8 mouse cellular contexts compared by ENCODE assay signal in genomic region chr3:9607686-9608085, GRCm38 (mm10). TPM values are rescaled to one million over a fixed set of nuclear protein-coding genes. Genes with fewer than 3 reads are reported as not detected.
A peak's percentile ranks its signal among the peaks of the same experiment; 100 is the strongest.
DNase-seq lines count a peak whose midpoint lies in the region; ATAC-seq lines count a peak whose summit lies in the region.

No protein-coding gene starts in this region.

- H3K4me1 ChIP-seq in lung, embryonic 15.5 days = peaks cover 35% of the 10 kb centered on the region
- H3K4me1 ChIP-seq in forebrain, embryonic 14.5 days (ENCODE audit: control insufficient read depth, insufficient read depth, low read length) = peaks cover 7% of the 10 kb centered on the region
- peaks cover 53% of the 10 kb centered on the region for H3K4me1 ChIP-seq in liver, embryonic 12.5 days
- peaks cover 28% of the 10 kb centered on the region; the same call in 1 of the 2 replicates for H3K4me1 ChIP-seq in stomach, embryonic 14.5 days (ENCODE audit: control insufficient read depth, insufficient read depth, low read length)

- DNase-seq in lung, adult 18-20 months = no peak
- peak; percentile 39 for DNase-seq in forebrain, embryonic 14.5 days (ENCODE audit: low spot score)
- no peak for DNase-seq in B cell, adult 2 months
- no peak for DNase-seq in adrenal gland, postnatal 10 days

- H3K4me3 ChIP-seq in lung, embryonic 15.5 days = peak overlapping the region; percentile 89; the same call in 1 of the 2 replicates
- H3K4me3 ChIP-seq in forebrain, embryonic 14.5 days (ENCODE audit: low read depth, low read length) = peak overlapping the region; percentile 86
- peak overlapping the region; percentile 77; the same call in 1 of the 2 replicates for H3K4me3 ChIP-seq in liver, embryonic 12.5 days
- H3K4me3 ChIP-seq in stomach, embryonic 14.5 days (ENCODE audit: low read depth, low read length) = peak overlapping the region; percentile 88; the same call in 1 of the 2 replicates

- no peak overlapping the region for H3K27ac ChIP-seq in lung, embryonic 15.5 days
- no peak overlapping the region for H3K27ac ChIP-seq in forebrain, embryonic 14.5 days (ENCODE audit: low read depth, low read length)
- H3K27ac ChIP-seq in liver, embryonic 12.5 days = no peak overlapping the region
- H3K27ac ChIP-seq in stomach, embryonic 14.5 days (ENCODE audit: low read length) = no peak overlapping the region

- peak overlapping the region; percentile 81 for H3K4me2 ChIP-seq in lung, embryonic 15.5 days
- H3K4me2 ChIP-seq in forebrain, embryonic 14.5 days (ENCODE audit: low read length) = peak overlapping the region; percentile 88
- peak overlapping the region; percentile 96 for H3K4me2 ChIP-seq in liver, embryonic 12.5 days
- peak overlapping the region; percentile 64 for H3K4me2 ChIP-seq in stomach, embryonic 14.5 days (replicated peaks; ENCODE audit: low read depth, low read length)

- H3K9ac ChIP-seq in lung, embryonic 15.5 days = no peak overlapping the region
- peak overlapping the region; percentile 45; the same call in 1 of the 2 replicates for H3K9ac ChIP-seq in forebrain, embryonic 14.5 days (ENCODE audit: low read length)
- H3K9ac ChIP-seq in liver, embryonic 12.5 days = no peak overlapping the region
- no peak overlapping the region for H3K9ac ChIP-seq in stomach, embryonic 14.5 days (replicated peaks; ENCODE audit: low read depth, low read length)

- no peaks in the 10 kb centered on the region for H3K27me3 ChIP-seq in lung, embryonic 15.5 days
- H3K27me3 ChIP-seq in forebrain, embryonic 14.5 days (replicated peaks; ENCODE audit: control insufficient read depth, insufficient read depth, low read length) = 0 out of 2 replicates have a peak, but pooled peaks cover 3% of the 10 kb centered on the region
- peaks cover 28% of the 10 kb centered on the region for H3K27me3 ChIP-seq in liver, embryonic 12.5 days (replicated peaks)
- no peaks in the 10 kb centered on the region for H3K27me3 ChIP-seq in stomach, embryonic 14.5 days (ENCODE audit: control insufficient read depth, insufficient read depth, low read length)

- 47% methylated on average over 5 of the region's 5 CpGs for WGBS in lung, embryonic 15.5 days
- 20% methylated on average over 5 of the region's 5 CpGs for WGBS in forebrain, embryonic 14.5 days
- 74% methylated on average over 5 of the region's 5 CpGs for WGBS in liver, embryonic 12.5 days (ENCODE audit: insufficient replicate concordance)
- 32% methylated on average over 5 of the region's 5 CpGs for WGBS in stomach, embryonic 14.5 days

- H3K36me3 ChIP-seq in lung, embryonic 15.5 days = no peaks in the 10 kb centered on the region
- H3K36me3 ChIP-seq in forebrain, embryonic 14.5 days (ENCODE audit: control insufficient read depth, insufficient read depth, low read length) = no peaks in the 10 kb centered on the region
- no peaks in the 10 kb centered on the region for H3K36me3 ChIP-seq in liver, embryonic 12.5 days
- H3K36me3 ChIP-seq in stomach, embryonic 14.5 days (ENCODE audit: control insufficient read depth, insufficient read depth, low read length) = no peaks in the 10 kb centered on the region

- no peak for ATAC-seq in lung, embryonic 15.5 days (ENCODE audit: borderline replicate concordance, extremely low read depth, low FRiP score, low TSS enrichment)
- ATAC-seq in forebrain, embryonic 14.5 days = no peak
- no peak for ATAC-seq in liver, embryonic 12.5 days
- ATAC-seq in stomach, embryonic 14.5 days (ENCODE audit: insufficient number of reproducible peaks, insufficient read depth, low FRiP score, low read depth) = no peak
- no peak for ATAC-seq in erythroid progenitor cell, adult 5-6 weeks (replicated peaks; ENCODE audit: low FRiP score, poor library complexity, severe bottlenecking)

- H3K9me3 ChIP-seq in lung, embryonic 15.5 days = no peaks in the 10 kb centered on the region
- no peaks in the 10 kb centered on the region for H3K9me3 ChIP-seq in forebrain, embryonic 14.5 days (replicated peaks; ENCODE audit: control insufficient read depth, low read length)
- H3K9me3 ChIP-seq in liver, embryonic 12.5 days (replicated peaks) = no peaks in the 10 kb centered on the region
- H3K9me3 ChIP-seq in stomach, embryonic 14.5 days (ENCODE audit: control insufficient read depth, low read depth, low read length) = no peaks in the 10 kb centered on the region

RNA-seq across cellular contexts. Expression of gene Zfp704, which starts 2.2 kb away (rescaled TPM):
- polyA plus RNA-seq in lung, embryonic 15.5 days (2015; fragmentation: Nextera tagmentation; extraction: Ambion mirVana) = 8.4 and 9.3 TPM in 2 replicates
- 8.9 and 12.9 TPM in 2 replicates for polyA plus RNA-seq in forebrain, embryonic 14.5 days (2014; fragmentation: Nextera tagmentation; extraction: Ambion mirVana)
- 1.8 and 2.2 TPM in 2 replicates for polyA plus RNA-seq in liver, embryonic 12.5 days (2016; fragmentation: Nextera tagmentation; extraction: Ambion mirVana)
- polyA plus RNA-seq in stomach, embryonic 14.5 days (2014; fragmentation: Nextera tagmentation; extraction: Ambion mirVana) = 15.4 and 16.3 TPM in 2 replicates
- total RNA-seq in adrenal gland, postnatal 10 days (2021) = 10 to 100 TPM; 17.8 to 20.3 TPM
- total RNA-seq in erythroid progenitor cell, adult 5-6 weeks (2015; ENCODE audit: low replicate concordance) = 2.9 and 5.0 TPM in 2 replicates
- 1.1 and 1.2 TPM in 2 replicates for total RNA-seq in erythroid progenitor cell, adult 5-6 weeks (2017; ENCODE audit: low replicate concordance)
